Mouse (Mus musculus): Measurements from ENCODE around the gene Rasa1. TPM values are rescaled to one million over a fixed set of nuclear protein-coding genes. Genes with fewer than 3 reads are reported as not detected.

Gene Rasa1
- polyA plus RNA-seq, 1 experiment from 2014 or later: 10.9 TPM

DNA sequence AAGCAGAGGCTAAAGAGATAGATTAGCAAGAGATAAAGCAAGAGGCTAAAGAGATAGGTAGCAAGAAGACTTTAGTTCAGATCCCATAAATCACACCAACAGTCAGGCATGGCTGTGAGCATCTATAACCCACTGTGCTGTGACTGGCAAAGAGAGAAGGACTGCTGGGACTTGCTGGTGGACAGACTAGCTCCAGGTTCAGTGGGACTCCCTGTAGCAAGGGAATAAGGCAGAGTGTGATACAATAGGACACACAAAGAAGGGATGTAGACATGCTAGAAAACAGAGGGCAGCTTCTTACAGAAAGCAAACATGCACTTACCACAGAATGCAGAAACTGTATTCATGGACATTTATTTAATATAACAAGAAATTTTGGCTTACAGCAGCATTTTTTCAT, 15.1 kb downstream of the Rasa1 start:
- no peaks in the 10 kb centered on the region for H3K36me3 ChIP-seq (replicated peaks)
- no peak overlapping the region for H3K9ac ChIP-seq
- no peak overlapping the region for H3K4me3 ChIP-seq (replicated peaks)
- no peaks in the 10 kb centered on the region for H3K27me3 ChIP-seq
- no peak overlapping the region for H3K27ac ChIP-seq (replicated peaks)
- no peaks in the 10 kb centered on the region for H3K9me3 ChIP-seq (replicated peaks)
- H3K4me2 ChIP-seq: no peak overlapping the region
- no peak for ATAC-seq (ENCODE audit: insufficient read depth)
- H3K4me1 ChIP-seq (replicated peaks): peaks cover 5% of the 10 kb centered on the region

DNA sequence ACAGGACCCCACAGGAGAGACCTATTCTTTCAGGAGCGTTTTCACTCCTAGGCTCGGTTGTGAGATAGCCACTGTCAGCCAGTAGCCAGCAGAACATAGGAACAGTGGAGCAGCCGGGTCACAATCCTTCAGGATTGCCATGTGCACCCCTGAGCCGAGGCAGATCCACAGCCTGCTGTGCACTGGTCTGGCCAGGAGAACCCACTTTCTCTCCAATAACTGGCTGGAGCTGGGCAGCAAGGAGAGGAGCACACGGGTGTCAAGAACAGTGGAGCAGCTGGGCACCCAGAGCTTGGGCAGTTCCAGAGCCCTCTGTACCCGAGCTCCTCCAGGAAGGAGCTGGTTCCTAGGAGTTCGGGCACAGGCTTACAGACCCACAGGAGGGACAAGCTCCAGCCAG, 50.2 kb downstream of the Rasa1 start:
- no peak for ATAC-seq (ENCODE audit: insufficient read depth)
- no peak overlapping the region for H3K4me2 ChIP-seq
- no peak overlapping the region for H3K9ac ChIP-seq
- peaks cover 12% of the 10 kb centered on the region; the same call in 1 of the 2 replicates for H3K36me3 ChIP-seq (replicated peaks)
- H3K9me3 ChIP-seq (replicated peaks): no peaks in the 10 kb centered on the region
- H3K27ac ChIP-seq (replicated peaks): no peak overlapping the region
- no peaks in the 10 kb centered on the region for H3K4me1 ChIP-seq (replicated peaks)
- no peak overlapping the region for H3K4me3 ChIP-seq (replicated peaks)
- H3K27me3 ChIP-seq: no peaks in the 10 kb centered on the region
- WGBS (ENCODE audit: insufficient replicate concordance): 67% methylated on average over 7 of the region's 7 CpGs

DNA sequence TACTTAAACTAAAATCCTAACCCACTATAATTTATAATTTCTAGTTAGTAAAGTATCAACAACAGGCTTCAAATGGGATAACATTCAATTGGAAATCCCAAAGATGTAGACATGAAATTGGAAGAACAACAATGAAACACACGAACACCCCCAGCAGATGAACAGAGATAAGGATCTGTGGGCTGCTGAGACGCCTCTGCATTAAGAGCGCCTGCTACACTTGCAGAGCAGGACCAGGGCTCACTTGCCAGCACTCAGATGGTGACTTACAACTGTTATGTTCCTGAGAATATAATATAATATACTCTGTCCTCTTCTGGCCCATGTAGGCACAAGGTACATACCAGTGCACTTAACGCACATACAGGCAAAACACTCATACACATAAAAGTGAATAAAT, 70.3 kb downstream of the Rasa1 start:
- H3K9me3 ChIP-seq (replicated peaks): no peaks in the 10 kb centered on the region
- no peaks in the 10 kb centered on the region for H3K27me3 ChIP-seq
- no peaks in the 10 kb centered on the region; the same call in 1 of the 2 replicates for H3K4me1 ChIP-seq (replicated peaks)
- no peak overlapping the region for H3K9ac ChIP-seq
- H3K36me3 ChIP-seq (replicated peaks): peaks cover 18% of the 10 kb centered on the region; the same call in 1 of the 2 replicates
- no peak overlapping the region for H3K27ac ChIP-seq (replicated peaks)
- WGBS (ENCODE audit: insufficient replicate concordance): 45% methylated on average over 4 of the region's 4 CpGs
- ATAC-seq (ENCODE audit: insufficient read depth): no peak
- H3K4me2 ChIP-seq: no peak overlapping the region
- no peak overlapping the region for H3K4me3 ChIP-seq (replicated peaks)

DNA sequence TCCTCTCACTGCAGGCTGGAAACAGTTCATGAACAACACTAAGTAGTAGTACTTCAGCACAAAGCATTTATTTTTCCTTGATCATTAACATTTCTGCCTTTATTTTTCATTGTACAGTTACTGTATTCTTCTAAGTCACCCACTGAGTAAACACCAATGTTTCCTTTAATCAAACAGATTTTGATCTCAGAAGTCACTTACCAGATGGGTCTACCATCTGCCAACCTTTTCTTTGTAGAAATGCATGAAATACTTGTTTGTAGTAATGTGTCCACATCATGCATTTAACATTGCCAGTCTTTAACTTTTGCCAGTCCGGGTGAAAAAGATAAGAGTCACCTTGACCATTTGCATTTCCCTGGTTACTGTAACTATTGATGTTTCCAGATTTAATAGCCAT, 78.6 kb downstream of the Rasa1 start:
- WGBS (ENCODE audit: insufficient replicate concordance): 41% methylated on average over 1 of the region's 1 CpGs
- Histone ChIP-seq H3K4me2 (no peak overlapping the region), H3K4me3 (replicated peaks) (no peak overlapping the region)

DNA sequence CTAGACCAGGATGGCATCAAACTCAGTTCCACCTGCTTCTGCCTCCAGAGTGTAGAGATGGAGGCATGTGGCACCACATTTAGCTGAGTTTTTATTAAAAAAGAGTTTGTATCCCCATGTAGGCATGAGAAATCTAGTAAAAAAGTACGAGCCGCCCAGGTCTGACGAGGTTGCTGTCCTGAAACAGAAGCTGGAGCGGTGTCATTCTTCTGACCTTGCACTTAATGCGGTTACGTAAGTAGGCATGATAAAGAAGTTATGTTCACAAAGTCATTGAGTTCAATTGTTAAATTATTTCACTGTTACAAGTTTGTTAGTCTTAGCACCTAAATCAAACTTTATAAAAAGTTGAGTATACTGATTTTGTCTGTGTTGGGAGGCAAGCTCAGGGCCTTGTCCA, 80.3 kb downstream of the Rasa1 start:
- 90% methylated on average over 6 of the region's 6 CpGs for WGBS (ENCODE audit: insufficient replicate concordance)
- Histone ChIP-seq H3K27ac (replicated peaks) (no peak overlapping the region), H3K4me1 (replicated peaks) (no peaks in the 10 kb centered on the region), H3K4me2 (no peak overlapping the region), H3K4me3 (replicated peaks) (no peak overlapping the region), H3K9me3 (replicated peaks) (no peaks in the 10 kb centered on the region), H3K9ac (no peak overlapping the region), H3K27me3 (no peaks in the 10 kb centered on the region), H3K36me3 (replicated peaks) (peaks cover 30% of the 10 kb centered on the region)
- no peak for ATAC-seq (ENCODE audit: insufficient read depth)

More for the DNA sequence above, 78.6 kb downstream of the Rasa1 start:
- Histone ChIP-seq H3K36me3 (replicated peaks) (peaks cover 27% of the 10 kb centered on the region), H3K9me3 (replicated peaks) (no peaks in the 10 kb centered on the region), H3K4me1 (replicated peaks) (no peaks in the 10 kb centered on the region), H3K27me3 (no peaks in the 10 kb centered on the region), H3K9ac (no peak overlapping the region), H3K27ac (replicated peaks) (no peak overlapping the region)
- no peak for ATAC-seq (ENCODE audit: insufficient read depth)

DNA sequence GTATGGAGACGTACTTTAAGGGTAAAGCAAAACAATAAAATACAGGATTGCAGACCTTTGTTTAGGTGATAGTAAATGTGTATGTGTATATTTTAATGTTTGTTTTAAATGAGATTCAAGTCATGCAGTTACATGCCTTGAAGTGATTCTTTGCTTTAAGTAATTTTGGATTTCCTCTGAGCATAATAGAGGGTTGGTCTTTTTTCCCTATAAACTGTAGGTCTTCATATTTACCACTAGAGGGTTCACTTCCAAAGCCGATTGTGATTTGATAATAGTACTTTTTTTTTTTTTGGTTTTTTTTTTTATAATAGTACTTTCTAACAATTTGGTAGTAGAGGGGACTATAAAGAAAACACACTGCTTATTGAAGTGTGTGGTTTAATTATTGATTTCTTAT, 81.4 kb downstream of the Rasa1 start:
- Histone ChIP-seq H3K9me3 (replicated peaks) (no peaks in the 10 kb centered on the region), H3K4me1 (replicated peaks) (no peaks in the 10 kb centered on the region), H3K27me3 (no peaks in the 10 kb centered on the region), H3K4me3 (replicated peaks) (no peak overlapping the region), H3K36me3 (replicated peaks) (peaks cover 34% of the 10 kb centered on the region), H3K27ac (replicated peaks) (no peak overlapping the region), H3K9ac (no peak overlapping the region), H3K4me2 (no peak overlapping the region)
- ATAC-seq (ENCODE audit: insufficient read depth): no peak
- 61% methylated on average over 2 of the region's 2 CpGs for WGBS (ENCODE audit: insufficient replicate concordance)

DNA sequence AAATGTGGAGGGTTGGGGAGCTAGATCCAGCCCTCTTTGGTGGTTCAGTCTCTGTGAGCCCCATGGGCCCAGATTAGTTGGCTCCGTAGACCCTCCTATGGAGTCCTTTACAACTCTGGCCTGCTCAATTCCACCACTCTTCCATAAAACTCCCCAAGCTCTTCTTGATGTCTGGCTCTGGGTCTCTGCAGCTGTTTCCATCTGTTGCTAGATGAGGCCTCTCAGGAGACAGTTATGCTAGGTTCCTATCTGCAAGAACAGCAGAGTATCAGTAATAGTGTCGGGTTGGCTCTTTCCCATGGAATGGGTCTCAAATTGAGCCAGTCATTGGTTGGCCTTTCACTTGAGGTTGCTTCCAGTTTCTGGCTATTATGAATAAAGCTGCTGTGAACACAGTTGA, 97.7 kb downstream of the Rasa1 start:
- ATAC-seq (ENCODE audit: insufficient read depth): no peak
- WGBS (ENCODE audit: insufficient replicate concordance): 81% methylated on average over 2 of the region's 2 CpGs
- 0 out of 2 replicates have a peak overlapping the region, but pooled peaks have one; percentile 92 for H3K4me2 ChIP-seq

DNA sequence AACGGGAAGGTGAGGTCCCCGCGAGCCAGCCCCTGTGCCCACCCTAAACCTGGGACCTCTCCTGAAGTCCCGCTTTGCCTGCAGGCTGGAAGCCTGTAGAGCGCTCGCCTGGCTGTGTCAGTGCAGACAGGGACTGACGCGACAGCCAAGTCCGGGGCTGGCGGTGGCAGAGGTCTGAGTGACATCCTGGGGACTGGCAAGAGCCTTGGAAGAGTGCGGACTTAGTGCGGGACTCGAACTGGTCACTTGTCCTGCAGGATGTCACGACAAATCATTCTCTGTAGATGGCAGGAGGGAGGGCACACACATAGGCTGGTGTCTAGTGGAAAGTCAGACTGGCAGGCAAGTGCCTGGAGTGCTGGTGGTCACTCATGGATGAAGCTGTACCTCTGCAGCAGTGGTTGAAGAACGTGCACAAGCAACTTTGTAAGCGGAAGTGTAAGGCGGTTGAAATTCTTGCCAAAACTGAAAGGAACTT, 99.2 kb downstream of the Rasa1 start:
- Histone ChIP-seq H3K4me3 (replicated peaks) (peak overlapping the region; percentile 90), H3K9me3 (replicated peaks) (no peaks in the 10 kb centered on the region), H3K4me2 (peak overlapping the region; percentile 92), H3K36me3 (replicated peaks) (peaks cover 19% of the 10 kb centered on the region), H3K4me1 (replicated peaks) (peaks cover 16% of the 10 kb centered on the region), H3K27ac (replicated peaks) (peak overlapping the region; percentile 78), H3K27me3 (no peaks in the 10 kb centered on the region), H3K9ac (peak overlapping the region; percentile 85)
- peak; percentile 77 for ATAC-seq (ENCODE audit: insufficient read depth)
- WGBS (ENCODE audit: insufficient replicate concordance): under 1% methylated on average over 17 of the region's 17 CpGs

More for the DNA sequence above, 97.7 kb downstream of the Rasa1 start:
- H3K9me3 ChIP-seq (replicated peaks): no peaks in the 10 kb centered on the region
- H3K27ac ChIP-seq (replicated peaks): no peak overlapping the region
- no peak overlapping the region for H3K4me3 ChIP-seq (replicated peaks)
- peaks cover 19% of the 10 kb centered on the region for H3K36me3 ChIP-seq (replicated peaks)
- no peaks in the 10 kb centered on the region for H3K27me3 ChIP-seq
- H3K9ac ChIP-seq: no peak overlapping the region
- peaks cover 16% of the 10 kb centered on the region for H3K4me1 ChIP-seq (replicated peaks)

DNA sequence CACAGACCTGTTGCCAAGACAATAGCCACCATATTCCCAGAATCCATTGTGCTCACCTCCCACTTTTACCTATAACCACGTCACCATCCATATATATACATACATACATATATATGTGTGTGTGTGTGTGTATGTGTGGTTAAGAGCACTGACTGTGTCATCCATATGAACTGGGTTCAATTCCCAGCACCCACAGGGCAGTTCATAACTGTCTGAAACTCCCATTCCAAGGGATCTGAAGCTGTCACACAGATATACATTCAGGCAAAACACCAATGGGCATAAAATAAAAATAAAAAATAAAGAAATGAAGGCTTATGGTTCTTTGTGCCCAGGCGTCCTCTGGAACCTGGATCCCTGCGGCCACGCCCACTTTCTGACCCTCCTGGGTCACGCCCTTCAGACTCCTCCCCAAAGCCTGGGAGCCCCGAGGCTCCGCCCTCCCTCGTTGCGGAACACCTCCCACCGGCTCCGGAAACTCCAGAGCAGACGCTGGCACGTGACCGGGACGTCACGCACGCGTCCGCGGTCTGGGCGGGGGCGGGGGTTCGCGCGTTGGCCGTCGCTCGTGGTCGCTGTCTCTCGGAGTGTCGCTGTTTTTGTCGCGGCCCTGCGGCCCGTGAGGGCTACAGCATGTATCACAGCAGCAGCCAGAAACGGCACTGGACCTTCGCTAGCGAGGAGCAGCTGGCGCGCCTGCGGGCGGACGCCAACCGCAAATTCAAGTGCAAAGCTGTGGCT, 99.9 kb downstream of the Rasa1 start, which contains the start of gene Ccnh:
Gene Ccnh, plus strand, starts transcription at position 506 of the 741 bp plus-strand sequence.
- H3K27ac ChIP-seq (replicated peaks): peak within 1 kb of the TSS; percentile 78
- no peaks in the 10 kb centered on the region for H3K27me3 ChIP-seq
- peaks cover 16% of the 10 kb centered on the region for H3K4me1 ChIP-seq (replicated peaks)
- WGBS (ENCODE audit: insufficient replicate concordance): 1% methylated on average over 44 of the region's 44 CpGs
- peak within 1 kb of the TSS; percentile 92 for H3K4me2 ChIP-seq
- peak within 1 kb of the TSS; percentile 85 for H3K9ac ChIP-seq
- peaks cover 18% of the 10 kb centered on the region for H3K36me3 ChIP-seq (replicated peaks)
- H3K4me3 ChIP-seq (replicated peaks): peak within 1 kb of the TSS; percentile 90
- no peaks in the 10 kb centered on the region for H3K9me3 ChIP-seq (replicated peaks)
- peak; percentile 97 for ATAC-seq (ENCODE audit: insufficient read depth)

Other genes with a start within 250 kb of the Rasa1 start
- gene Ccnh, start 99.7 kb downstream of the Rasa1 start, polyA plus RNA-seq (2015; fragmentation: Nextera tagmentation; extraction: Ambion mirVana): 35.3 and 44.8 TPM in 2 replicates